ENCODE assay signal across 19 mouse cellular contexts in the genomic region with DNA sequence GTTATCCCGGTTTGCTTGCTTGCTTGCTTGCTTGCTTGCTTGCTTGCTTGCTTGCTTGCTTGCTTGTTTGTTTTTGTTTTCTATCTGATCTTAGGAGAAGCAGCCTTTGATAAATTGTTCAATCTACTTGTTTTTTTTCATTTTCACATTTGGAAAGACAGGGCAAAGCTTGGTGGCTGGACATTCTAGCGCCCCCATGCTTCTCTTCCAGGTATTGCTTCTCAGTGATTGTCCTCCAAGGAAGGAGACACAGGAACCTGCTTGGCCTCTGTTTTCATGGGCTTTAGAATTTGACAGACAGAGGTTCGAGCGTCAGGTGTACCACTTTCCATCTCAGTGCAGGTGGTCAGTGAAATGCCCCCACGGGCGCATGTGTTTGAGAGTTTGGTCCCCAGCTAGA.
DNase-seq lines count a peak whose midpoint lies in the region; ATAC-seq and TF ChIP-seq lines count a peak whose summit lies in the region.
"Had no signal": no experiment of that assay in that cellular context is flagged by ENCODE, and none has a peak within 500 bp of the region (broad histone marks: within the 10 kb centered on the region; RNA-seq: fewer than 3 reads in every experiment).

No protein-coding gene starts in this region.

- no peaks in the 10 kb centered on the region for H3K4me1 ChIP-seq in intestine, postnatal 0 days (replicated peaks; ENCODE audit: control insufficient read depth, insufficient read depth, low read length)
- no peaks in the 10 kb centered on the region for H3K4me1 ChIP-seq in intestine, embryonic 16.5 days (ENCODE audit: control insufficient read depth, insufficient read depth, low read length)
- H3K4me1 ChIP-seq in liver, postnatal 0 days (ENCODE audit: insufficient read depth), result no peaks in the 10 kb centered on the region
- H3K4me1 ChIP-seq in liver, embryonic 11.5 days (replicated peaks; ENCODE audit: control insufficient read depth, insufficient read depth, low read length), result no peaks in the 10 kb centered on the region
- H3K4me1 ChIP-seq in lung, postnatal 0 days (ENCODE audit: insufficient read depth, low read depth, low read length), result no peaks in the 10 kb centered on the region
- H3K4me1 ChIP-seq: liver, embryonic 12.5 days; midbrain, embryonic 15.5 days; neural tube, embryonic 13.5 days had no signal

- H3K27ac ChIP-seq in intestine, postnatal 0 days (ENCODE audit: low read depth, low read length), result no peak overlapping the region
- no peak overlapping the region for H3K27ac ChIP-seq in intestine, embryonic 16.5 days (ENCODE audit: low read length)
- no peak overlapping the region for H3K27ac ChIP-seq in liver, postnatal 0 days (ENCODE audit: low read depth)
- H3K27ac ChIP-seq in liver, embryonic 11.5 days (ENCODE audit: low read depth, low read length), result no peak overlapping the region
- no peak overlapping the region for H3K27ac ChIP-seq in lung, postnatal 0 days (ENCODE audit: low read length)
- H3K27ac ChIP-seq: liver, embryonic 12.5 days; macrophage; midbrain, embryonic 15.5 days; neural tube, embryonic 13.5 days had no signal

- H3K36me3 ChIP-seq in intestine, postnatal 0 days (ENCODE audit: control insufficient read depth, insufficient read depth), result no peaks in the 10 kb centered on the region
- H3K36me3 ChIP-seq in intestine, embryonic 16.5 days (ENCODE audit: control insufficient read depth, insufficient read depth, low read length), result no peaks in the 10 kb centered on the region
- no peaks in the 10 kb centered on the region for H3K36me3 ChIP-seq in liver, postnatal 0 days (replicated peaks; ENCODE audit: insufficient read depth, low read length)
- H3K36me3 ChIP-seq in liver, embryonic 11.5 days (ENCODE audit: control insufficient read depth, insufficient read depth, low read length), result no peaks in the 10 kb centered on the region
- no peaks in the 10 kb centered on the region for H3K36me3 ChIP-seq in lung, postnatal 0 days (ENCODE audit: insufficient read depth, low read length)
- H3K36me3 ChIP-seq: liver, embryonic 12.5 days; midbrain, embryonic 15.5 days; neural tube, embryonic 13.5 days had no signal

- no peaks in the 10 kb centered on the region for H3K27me3 ChIP-seq in intestine, postnatal 0 days (replicated peaks; ENCODE audit: control insufficient read depth, insufficient read depth, low read length)
- H3K27me3 ChIP-seq in intestine, embryonic 16.5 days (replicated peaks; ENCODE audit: control insufficient read depth, insufficient read depth, low read length), result no peaks in the 10 kb centered on the region
- no peaks in the 10 kb centered on the region for H3K27me3 ChIP-seq in liver, postnatal 0 days (ENCODE audit: insufficient read depth, low read length)
- no peaks in the 10 kb centered on the region for H3K27me3 ChIP-seq in liver, embryonic 11.5 days (replicated peaks; ENCODE audit: control insufficient read depth, insufficient read depth, low read length)
- no peaks in the 10 kb centered on the region for H3K27me3 ChIP-seq in lung, postnatal 0 days (replicated peaks; ENCODE audit: insufficient read depth, low read length)
- H3K27me3 ChIP-seq: liver, embryonic 12.5 days; midbrain, embryonic 15.5 days; neural tube, embryonic 13.5 days had no signal

- no peak overlapping the region for H3K4me3 ChIP-seq in intestine, postnatal 0 days (ENCODE audit: low read depth, low read length)
- H3K4me3 ChIP-seq in intestine, embryonic 16.5 days (ENCODE audit: low read length), result no peak overlapping the region
- no peak overlapping the region for H3K4me3 ChIP-seq in liver, postnatal 0 days (ENCODE audit: low read depth, low read length)
- no peak overlapping the region for H3K4me3 ChIP-seq in liver, embryonic 11.5 days (ENCODE audit: low read depth, low read length)
- H3K4me3 ChIP-seq in lung, postnatal 0 days (ENCODE audit: low read depth, low read length), result no peak overlapping the region
- H3K4me3 ChIP-seq: liver, embryonic 12.5 days; midbrain, embryonic 15.5 days; neural tube, embryonic 13.5 days had no signal

- 62% methylated on average over 6 of the region's 6 CpGs for WGBS in intestine, postnatal 0 days
- WGBS in intestine, embryonic 16.5 days, result 59% methylated on average over 6 of the region's 6 CpGs
- 51% methylated on average over 6 of the region's 6 CpGs for WGBS in liver, postnatal 0 days (ENCODE audit: insufficient replicate concordance)
- WGBS in liver, embryonic 11.5 days, result 52% methylated on average over 6 of the region's 6 CpGs
- WGBS in lung, postnatal 0 days, result 51% methylated on average over 6 of the region's 6 CpGs

- TF ChIP-seq EP300 in liver, postnatal 0 days (IDR thresholded peaks at IDR 0.05; ENCODE audit: low read depth), result no peak
- no peak for TF ChIP-seq EP300 in lung, postnatal 0 days (IDR thresholded peaks at IDR 0.05)

- H3K4me2 ChIP-seq in intestine, postnatal 0 days (replicated peaks; ENCODE audit: low read depth), result no peak overlapping the region
- no peak overlapping the region for H3K4me2 ChIP-seq in intestine, embryonic 16.5 days (ENCODE audit: low read depth, low read length)
- no peak overlapping the region for H3K4me2 ChIP-seq in liver, postnatal 0 days (ENCODE audit: low read depth, low read length)
- H3K4me2 ChIP-seq in liver, embryonic 11.5 days, result no peak overlapping the region
- H3K4me2 ChIP-seq in lung, postnatal 0 days (replicated peaks; ENCODE audit: low read depth, low read length), result no peak overlapping the region
- H3K4me2 ChIP-seq: liver, embryonic 12.5 days; midbrain, embryonic 15.5 days; neural tube, embryonic 13.5 days had no signal

- H3K9ac ChIP-seq in intestine, postnatal 0 days (ENCODE audit: low read depth, low read length), result no peak overlapping the region
- H3K9ac ChIP-seq in intestine, embryonic 16.5 days (ENCODE audit: low read depth, low read length), result no peak overlapping the region
- no peak overlapping the region for H3K9ac ChIP-seq in liver, postnatal 0 days (replicated peaks)
- no peak overlapping the region for H3K9ac ChIP-seq in liver, embryonic 11.5 days (ENCODE audit: low read depth, low read length)
- no peak overlapping the region for H3K9ac ChIP-seq in lung, postnatal 0 days (replicated peaks; ENCODE audit: low read depth)
- H3K9ac ChIP-seq: liver, embryonic 12.5 days; midbrain, embryonic 15.5 days; neural tube, embryonic 13.5 days had no signal

- H3K9me3 ChIP-seq in intestine, postnatal 0 days (ENCODE audit: control insufficient read depth), result no peaks in the 10 kb centered on the region
- H3K9me3 ChIP-seq in intestine, embryonic 16.5 days (ENCODE audit: control insufficient read depth, low read length), result no peaks in the 10 kb centered on the region
- H3K9me3 ChIP-seq in liver, postnatal 0 days (ENCODE audit: low read length), result no peaks in the 10 kb centered on the region
- H3K9me3 ChIP-seq in liver, embryonic 11.5 days (ENCODE audit: control insufficient read depth, low read length), result no peaks in the 10 kb centered on the region
- no peaks in the 10 kb centered on the region for H3K9me3 ChIP-seq in lung, postnatal 0 days (ENCODE audit: low read length)
- H3K9me3 ChIP-seq: liver, embryonic 12.5 days; midbrain, embryonic 15.5 days; neural tube, embryonic 13.5 days had no signal

- DNase-seq in cerebellum, postnatal 10 days, result peak; percentile 13 to 31
- DNase-seq in cerebellum, adult 11-12 months, result no peak
- DNase-seq in liver, postnatal 0 days, result no peak
- DNase-seq in liver, embryonic 11.5 days (ENCODE audit: low spot score), result no peak
- DNase-seq in brain, adult 2 months (ENCODE audit: low read depth, low spot score), result peak; percentile 41
- DNase-seq in lung, postnatal 0 days (ENCODE audit: low spot score), result no peak
- DNase-seq: adrenal gland, adult 2 months; embryo, embryonic 11 days; heart, postnatal 4 days; kidney, adult 11 months; layer of hippocampus, adult 9-11 months; right cerebral cortex, postnatal 14 days; thymus, adult 2 months had no signal

- no peak for ATAC-seq in intestine, postnatal 0 days
- ATAC-seq in intestine, embryonic 16.5 days, result no peak
- ATAC-seq in liver, postnatal 0 days, result no peak
- no peak for ATAC-seq in liver, embryonic 11.5 days (replicated peaks; ENCODE audit: low FRiP score)
- no peak for ATAC-seq in lung, postnatal 0 days
- ATAC-seq: liver, embryonic 12.5 days; midbrain, embryonic 15.5 days had no signal

- peak; percentile 34 for TF ChIP-seq CTCF in intestine, postnatal 0 days (IDR thresholded peaks at IDR 0.05; ENCODE audit: low read depth)
- peak; percentile 10; the same call in 1 of the 2 replicates for TF ChIP-seq CTCF in liver, postnatal 0 days (IDR thresholded peaks at IDR 0.05; ENCODE audit: low read depth)
- TF ChIP-seq CTCF in lung, postnatal 0 days (IDR thresholded peaks at IDR 0.05), result no peak

Comparison
In these comparisons a context has a peak if more than half of its experiments do, and no peak if none do; other contexts are left out.
1. DNase-seq: peak in cerebellum, postnatal 10 days (2 of 2) and brain, adult 2 months (single experiment); none in cerebellum, adult 11-12 months (single experiment), liver, postnatal 0 days (single experiment), liver, embryonic 11.5 days (single experiment) and lung, postnatal 0 days (single experiment).